Mouse (Mus musculus) neural tube, embryonic 14.5 days (tissue): ENCODE data around the gene Kifc3. TPM values are rescaled to one million over a fixed set of nuclear protein-coding genes. Genes with fewer than 3 reads are reported as not detected.

Source experiments
- ATAC-seq: fragments of 200-750 bp; cut with Nextera tagmentation; 2 replicates; pipeline ENCODE4 v1.8.0; 2017; ENCODE audit warnings: low read depth, mild to moderate bottlenecking, moderate TSS enrichment, moderate library complexity
- H3K27ac ChIP-seq: fragments of 300-500 bp; sonication (generic); 2 replicates; pipeline ENCODE4 v1.5.1; 2014; ENCODE audit warnings: low read depth, mild to moderate bottlenecking, control low read depth, low read length, moderate library complexity, mixed read lengths
- H3K27me3 ChIP-seq: fragments of 300-500 bp; sonication (generic); 2 replicates; pipeline ENCODE4 v1.6.1; 2014; ENCODE audit warnings: low read length; ENCODE audit not compliant: control insufficient read depth, insufficient read depth
- H3K36me3 ChIP-seq: fragments of 300-500 bp; sonication (generic); 2 replicates; pipeline ENCODE4 v1.6.1; 2014; ENCODE audit warnings: low read length, mixed read lengths; ENCODE audit not compliant: control insufficient read depth, insufficient read depth
- H3K4me1 ChIP-seq: fragments of 300-500 bp; sonication (generic); 2 replicates; pipeline ENCODE4 v1.6.1; 2014; ENCODE audit warnings: low read length; ENCODE audit not compliant: control insufficient read depth, insufficient read depth
- H3K4me2 ChIP-seq: fragments of 300-500 bp; sonication (generic); 2 replicates; pipeline ENCODE4 v1.6.1; 2014; ENCODE audit warnings: mild to moderate bottlenecking, low read depth, low read length, control low read depth
- H3K4me3 ChIP-seq: fragments of 300-500 bp; sonication (generic); 2 replicates; pipeline ENCODE4 v1.5.1; 2014; ENCODE audit warnings: low read depth, low read length, control low read depth, mixed read lengths
- H3K9ac ChIP-seq: fragments of 300-500 bp; sonication (generic); replicated peaks from 2 replicates; pipeline ENCODE4 v1.6.1; 2014; ENCODE audit warnings: low read depth, mild to moderate bottlenecking, control low read depth, low read length, mixed read lengths
- H3K9me3 ChIP-seq: fragments of 300-500 bp; sonication (generic); 2 replicates; pipeline ENCODE4 v1.6.1; 2016; ENCODE audit warnings: low read length; ENCODE audit not compliant: control insufficient read depth
- WGBS: fragments of 180-500 bp; shearing (Covaris S2); extraction: QIAGEN DNeasy Blood & Tissue Kit; methylation state at CpG from one replicate; pipeline ENCODE4 v1.1.7; 2014; 5-methylcytosine and 5-hydroxymethylcytosine counted together
- polyA plus RNA-seq: library from polyadenylated mRNA; unstranded; fragments of >200 nt; fragmentation: Nextera tagmentation; extraction: Ambion mirVana; gene quantifications from 2 replicates; pipeline ENCODE4 v1.2.1, GENCODE M21; 2014

Gene Kifc3
- polyA plus RNA-seq, 1 experiment from 2014 or later: 15.9 TPM

DNA sequence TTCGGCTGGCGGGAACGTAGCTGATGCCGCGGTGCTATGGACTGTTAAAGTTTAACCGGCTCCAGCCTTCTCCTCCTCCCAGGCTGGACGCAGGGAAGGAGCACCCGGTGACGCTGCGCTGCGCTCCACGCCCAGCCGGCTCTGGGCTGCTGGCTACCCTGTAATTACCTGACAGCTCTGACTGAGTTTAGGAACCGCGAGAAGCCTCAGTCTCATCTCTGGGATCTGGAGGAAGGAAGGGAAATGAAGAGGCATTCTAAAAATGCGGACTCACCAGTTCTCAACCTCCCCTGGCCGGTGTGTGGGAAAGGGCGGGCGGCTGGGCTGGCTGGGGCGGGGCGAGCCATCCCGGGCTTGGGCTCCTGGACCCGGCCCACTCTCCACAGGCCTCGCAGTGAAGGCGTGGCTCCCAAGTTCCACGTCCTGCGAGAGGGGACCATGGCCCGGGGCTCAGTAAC is 64.9 kb downstream of the Kifc3 start:
- H3K36me3 ChIP-seq: no peaks in the 10 kb centered on the region
- H3K9me3 ChIP-seq: no peaks in the 10 kb centered on the region
- peaks cover 21% of the 10 kb centered on the region for H3K4me1 ChIP-seq
- peaks cover 7% of the 10 kb centered on the region for H3K27me3 ChIP-seq
- 0 out of 2 replicates have a peak, but pooled peaks have one; percentile 24 for ATAC-seq
- no peak overlapping the region for H3K27ac ChIP-seq
- 0 out of 2 replicates have a peak overlapping the region, but pooled peaks have one; percentile 16 for H3K9ac ChIP-seq
- peak overlapping the region; percentile 43 for H3K4me2 ChIP-seq
- 4% methylated on average over 27 of the region's 28 CpGs for WGBS
- peak overlapping the region; percentile 5; the same call in 1 of the 2 replicates for H3K4me3 ChIP-seq

DNA sequence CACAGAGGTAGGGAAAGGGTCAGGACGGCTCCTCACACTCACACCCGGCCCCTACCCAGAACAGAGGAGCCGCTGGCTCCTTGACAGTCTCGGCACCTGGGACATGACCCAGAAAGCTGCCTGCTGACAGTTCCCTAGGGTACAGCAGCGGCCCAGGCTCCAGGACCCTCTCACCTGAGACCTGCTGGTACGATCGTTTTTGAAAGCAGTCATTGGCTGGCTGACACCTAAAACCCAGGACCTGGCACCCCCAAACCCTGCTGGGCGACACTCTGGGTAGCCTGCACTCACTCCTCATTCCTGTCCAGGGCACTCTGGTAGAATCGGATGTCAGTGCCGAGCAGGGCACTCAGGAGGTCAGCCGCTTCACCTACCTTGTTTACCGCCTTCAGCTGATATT is 65.4 kb downstream of the Kifc3 start:
- H3K27ac ChIP-seq: no peak overlapping the region
- H3K4me3 ChIP-seq: no peak overlapping the region
- H3K4me1 ChIP-seq: peaks cover 20% of the 10 kb centered on the region
- no peak for ATAC-seq
- 29% methylated on average over 12 of the region's 12 CpGs for WGBS
- H3K36me3 ChIP-seq: no peaks in the 10 kb centered on the region
- H3K4me2 ChIP-seq: peak overlapping the region; percentile 43; the same call in 1 of the 2 replicates
- peaks cover 7% of the 10 kb centered on the region for H3K27me3 ChIP-seq
- H3K9ac ChIP-seq: no peak overlapping the region
- H3K9me3 ChIP-seq: no peaks in the 10 kb centered on the region

DNA sequence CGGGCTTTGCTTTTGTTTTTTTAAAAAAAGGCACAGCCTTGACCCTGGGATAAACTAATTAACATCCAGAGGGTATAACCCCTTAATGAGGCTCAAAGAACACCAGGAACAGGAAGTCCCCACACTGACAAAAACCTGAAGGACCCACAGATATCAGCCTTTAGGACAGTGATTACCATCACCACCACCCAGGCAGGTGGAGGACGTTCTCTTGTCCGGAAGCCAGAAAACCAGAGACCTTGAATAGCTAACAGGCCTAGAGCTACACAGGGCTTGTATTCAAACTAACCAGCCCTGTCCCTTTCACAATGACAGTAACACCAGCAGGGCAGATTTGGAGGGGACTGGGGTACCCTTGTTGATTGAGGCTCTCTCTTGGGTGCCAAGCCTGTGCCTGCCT is 66.4 kb downstream of the Kifc3 start:
- H3K9ac ChIP-seq: no peak overlapping the region
- H3K4me2 ChIP-seq: no peak overlapping the region
- no peak overlapping the region for H3K27ac ChIP-seq
- H3K36me3 ChIP-seq: no peaks in the 10 kb centered on the region
- H3K27me3 ChIP-seq: peaks cover 7% of the 10 kb centered on the region
- H3K9me3 ChIP-seq: no peaks in the 10 kb centered on the region
- no peak for ATAC-seq
- WGBS: 72% methylated on average over 3 of the region's 3 CpGs
- no peak overlapping the region for H3K4me3 ChIP-seq
- peaks cover 16% of the 10 kb centered on the region for H3K4me1 ChIP-seq

DNA sequence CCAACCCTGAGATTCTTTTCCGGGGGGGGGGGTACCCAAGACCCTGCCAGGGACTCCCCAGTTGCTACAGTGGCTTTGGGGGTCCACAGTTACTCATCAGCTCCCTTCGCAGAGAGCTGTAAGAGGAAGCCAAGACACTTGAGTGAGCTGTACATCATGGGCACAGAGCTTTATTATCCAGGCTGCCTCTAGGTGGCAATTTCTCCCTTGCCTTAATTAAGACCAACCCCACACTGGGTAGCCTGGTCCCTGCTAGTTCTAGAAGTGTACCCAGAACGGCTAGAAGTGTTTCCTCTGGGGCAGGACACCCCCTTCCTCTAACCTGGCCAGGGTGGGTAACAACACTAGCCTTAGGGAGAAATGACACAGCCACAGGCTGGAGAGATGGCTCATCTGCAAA is 67.4 kb downstream of the Kifc3 start:
- 47% methylated on average over 3 of the region's 3 CpGs for WGBS
- H3K9ac ChIP-seq: no peak overlapping the region
- 0 out of 2 replicates have a peak, but pooled peaks have one; percentile 10 for ATAC-seq
- H3K4me2 ChIP-seq: no peak overlapping the region
- no peaks in the 10 kb centered on the region for H3K36me3 ChIP-seq
- H3K27me3 ChIP-seq: peaks cover 7% of the 10 kb centered on the region
- peaks cover 16% of the 10 kb centered on the region for H3K4me1 ChIP-seq
- H3K9me3 ChIP-seq: no peaks in the 10 kb centered on the region
- H3K4me3 ChIP-seq: no peak overlapping the region
- H3K27ac ChIP-seq: no peak overlapping the region

DNA sequence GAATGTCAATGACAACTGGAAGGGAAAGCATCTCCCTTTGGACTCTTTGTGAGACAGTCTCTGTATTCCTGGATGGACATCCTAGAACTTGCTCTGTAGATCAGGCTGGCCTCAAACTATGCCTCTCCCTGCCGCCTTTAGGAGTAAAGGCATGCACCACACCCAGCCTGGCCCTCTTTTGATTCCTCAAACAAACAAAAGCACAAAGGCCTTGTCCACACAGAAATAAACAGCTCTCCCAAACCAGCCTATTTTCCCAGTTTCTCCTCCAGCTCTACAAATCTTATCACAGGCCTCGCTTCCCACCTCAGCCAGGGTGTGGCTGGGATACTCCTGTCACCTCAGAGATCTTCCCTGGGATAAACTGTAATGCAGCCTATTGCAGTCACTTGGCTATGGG is 68.4 kb downstream of the Kifc3 start:
- WGBS: 89% methylated on average over 2 of the region's 2 CpGs
- H3K4me2 ChIP-seq: no peak overlapping the region
- no peak for ATAC-seq
- H3K9me3 ChIP-seq: no peaks in the 10 kb centered on the region
- H3K4me3 ChIP-seq: no peak overlapping the region
- peaks cover 16% of the 10 kb centered on the region for H3K4me1 ChIP-seq
- no peak overlapping the region for H3K9ac ChIP-seq
- H3K27me3 ChIP-seq: peaks cover 7% of the 10 kb centered on the region
- H3K36me3 ChIP-seq: no peaks in the 10 kb centered on the region
- no peak overlapping the region for H3K27ac ChIP-seq

DNA sequence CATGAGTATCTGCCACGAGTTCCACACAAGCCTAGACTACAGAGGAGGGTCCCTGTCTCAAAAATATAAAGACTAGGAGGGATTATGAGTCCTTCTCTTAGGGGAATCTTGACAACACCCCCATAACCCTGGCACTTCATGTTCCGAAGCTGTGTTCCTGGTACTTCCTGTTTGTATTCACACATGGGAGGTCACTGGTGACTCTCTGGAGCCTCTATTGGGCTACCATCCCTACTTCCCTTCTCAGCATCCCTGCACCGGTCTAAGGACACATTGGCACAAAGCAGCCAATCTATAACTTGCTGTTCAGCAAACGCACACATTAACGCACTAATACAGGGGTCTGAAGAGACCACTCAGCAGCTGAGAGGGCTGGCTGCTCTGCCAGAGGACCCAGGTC is 70.6 kb downstream of the Kifc3 start:
- 84% methylated on average over 5 of the region's 5 CpGs for WGBS
- no peak overlapping the region for H3K27ac ChIP-seq
- H3K9ac ChIP-seq: no peak overlapping the region
- H3K4me1 ChIP-seq: peaks cover 3% of the 10 kb centered on the region; the same call in 1 of the 2 replicates
- H3K4me2 ChIP-seq: no peak overlapping the region
- no peaks in the 10 kb centered on the region for H3K36me3 ChIP-seq
- no peak overlapping the region for H3K4me3 ChIP-seq
- ATAC-seq: no peak
- peaks cover 2% of the 10 kb centered on the region for H3K27me3 ChIP-seq
- H3K9me3 ChIP-seq: no peaks in the 10 kb centered on the region

DNA sequence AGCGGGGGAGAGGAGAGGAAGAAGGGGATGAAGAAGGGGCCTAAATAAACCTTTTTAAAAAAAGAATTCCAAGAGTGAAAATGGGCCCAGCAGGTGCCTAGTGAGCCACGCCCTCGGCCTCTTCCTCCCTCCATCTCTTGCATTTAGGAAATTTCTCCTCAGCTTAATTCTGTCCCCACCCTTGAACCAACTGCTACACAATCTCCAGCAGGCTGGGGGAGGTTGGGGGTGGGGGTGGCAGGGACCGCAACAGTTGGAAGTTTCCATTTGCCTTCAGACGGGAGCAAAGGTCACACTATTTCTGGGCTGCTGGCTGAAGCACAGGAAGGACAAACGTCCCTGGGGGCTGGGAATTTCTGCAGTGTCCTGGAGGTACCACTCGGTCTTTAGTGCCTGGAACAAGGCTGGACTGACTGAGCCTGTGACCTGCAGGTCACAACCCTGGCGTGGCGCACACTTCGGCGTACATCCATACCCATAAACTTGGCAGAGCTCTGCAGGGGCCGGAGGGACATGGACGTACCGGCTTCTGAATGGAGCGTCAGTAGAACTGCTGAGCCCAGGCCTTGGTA is 71.6 kb downstream of the Kifc3 start:
- Histone ChIP-seq H3K36me3 (no peaks in the 10 kb centered on the region), H3K27me3 (no peaks in the 10 kb centered on the region), H3K9me3 (no peaks in the 10 kb centered on the region), H3K9ac (no peak overlapping the region), H3K27ac (no peak overlapping the region), H3K4me3 (no peak overlapping the region), H3K4me2 (no peak overlapping the region), H3K4me1 (0 out of 2 replicates have a peak, but pooled peaks cover 3% of the 10 kb centered on the region)
- 52% methylated on average over 15 of the region's 15 CpGs for WGBS
- no peak for ATAC-seq

DNA sequence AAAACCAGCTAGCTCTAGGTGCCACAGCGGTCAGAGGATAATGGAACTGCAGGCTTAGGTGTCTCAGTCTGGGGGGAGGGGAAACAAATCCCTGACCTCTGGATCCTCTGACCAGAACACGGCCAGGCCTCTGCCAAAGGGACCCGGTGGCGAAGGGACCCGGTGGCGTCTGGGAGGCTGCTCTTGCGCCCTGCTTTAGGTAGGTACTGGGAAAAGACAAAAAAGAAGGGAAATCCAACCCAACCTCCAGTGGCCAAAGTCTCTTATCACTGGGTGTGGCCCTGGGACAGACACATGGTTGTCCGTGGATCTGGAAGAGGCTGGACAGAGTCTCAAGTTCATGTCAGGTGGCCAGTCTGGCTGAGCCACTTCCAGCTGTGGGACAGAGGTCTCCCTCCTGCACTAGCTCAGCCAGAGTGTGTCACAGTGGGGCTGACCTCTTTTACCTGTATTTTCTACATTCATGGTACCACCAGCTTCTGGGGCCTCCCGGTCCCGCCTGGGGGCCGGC is 73.8 kb downstream of the Kifc3 start:
- no peak overlapping the region for H3K9ac ChIP-seq
- ATAC-seq: no peak
- H3K4me1 ChIP-seq: no peaks in the 10 kb centered on the region
- H3K9me3 ChIP-seq: no peaks in the 10 kb centered on the region
- H3K27ac ChIP-seq: no peak overlapping the region
- WGBS: 90% methylated on average over 11 of the region's 11 CpGs
- H3K27me3 ChIP-seq: no peaks in the 10 kb centered on the region
- no peaks in the 10 kb centered on the region for H3K36me3 ChIP-seq
- no peak overlapping the region for H3K4me2 ChIP-seq
- H3K4me3 ChIP-seq: no peak overlapping the region

DNA sequence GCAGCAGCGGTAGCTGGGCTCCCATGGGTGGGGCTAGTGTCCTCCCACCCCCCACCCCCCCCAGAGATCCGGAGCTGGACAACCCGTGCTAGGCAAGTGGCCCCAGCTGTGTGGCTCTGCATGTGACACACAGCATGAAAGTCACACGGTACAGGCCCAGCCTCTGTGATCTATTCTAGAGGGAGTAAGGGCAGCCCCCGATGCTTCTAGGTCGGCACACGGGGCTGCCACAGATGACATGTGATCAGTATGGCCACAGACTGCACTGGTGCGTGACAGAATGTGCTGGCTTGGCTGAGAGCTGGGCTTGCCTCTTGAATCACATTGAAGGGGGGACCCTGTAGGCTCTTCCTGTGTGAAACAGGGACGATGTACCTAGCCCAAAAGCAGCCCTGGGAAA is 75.0 kb downstream of the Kifc3 start:
- Histone ChIP-seq H3K9ac (no peak overlapping the region), H3K36me3 (no peaks in the 10 kb centered on the region), H3K27me3 (no peaks in the 10 kb centered on the region), H3K9me3 (no peaks in the 10 kb centered on the region), H3K27ac (no peak overlapping the region), H3K4me1 (no peaks in the 10 kb centered on the region), H3K4me3 (no peak overlapping the region), H3K4me2 (no peak overlapping the region)
- ATAC-seq: no peak; the same call in 1 of the 2 replicates
- WGBS: 65% methylated on average over 9 of the region's 9 CpGs
